Mouse (Mus musculus): Measurements from ENCODE around the gene Prr14l. TPM values are rescaled to one million over a fixed set of nuclear protein-coding genes. Genes with fewer than 3 reads are reported as not detected.

The Prr14l gene
- total RNA-seq, 1 experiment from 2014 or later = 36.3 TPM

Other genes starting within 250 kb of the Prr14l start
- 58.5 and 61.2 TPM in 2 replicates for gene Yes1, start 243.1 kb downstream of the Prr14l start, total RNA-seq (2021)
- 60.3 and 60.9 TPM in 2 replicates for gene Pisd, start 68.6 kb downstream of the Prr14l start, total RNA-seq (2021)
- gene Gm20671, start 27.1 kb downstream of the Prr14l start, total RNA-seq (2021) = not detected in 2 replicates
- gene Depdc5, start 9.4 kb upstream of the Prr14l start, total RNA-seq (2021) = 41.9 and 51.4 TPM in 2 replicates
- 201 and 209 TPM in 2 replicates for gene Ywhah, start 164.6 kb upstream of the Prr14l start, total RNA-seq (2021)
- gene Slc5a1, start 250.0 kb upstream of the Prr14l start, total RNA-seq (2021) = not detected in 2 replicates

Measured in adrenal gland, postnatal 25 days (tissue).